Mouse (Mus musculus) liver, postnatal 0 days (tissue): ENCODE measurements around the gene Myo6.

Experiments
- CTCF ChIP-seq: sonication (generic); IDR thresholded peaks from 2 replicates; pipeline ENCODE4 v1.5.1; 2016; ENCODE audit warnings: antibody characterized with exemption, low read depth
- EP300 ChIP-seq: IDR thresholded peaks from 2 replicates; pipeline ENCODE4 v1.6.1; 2016; ENCODE audit warnings: antibody characterized with exemption, low read depth, mild to moderate bottlenecking

DNA sequence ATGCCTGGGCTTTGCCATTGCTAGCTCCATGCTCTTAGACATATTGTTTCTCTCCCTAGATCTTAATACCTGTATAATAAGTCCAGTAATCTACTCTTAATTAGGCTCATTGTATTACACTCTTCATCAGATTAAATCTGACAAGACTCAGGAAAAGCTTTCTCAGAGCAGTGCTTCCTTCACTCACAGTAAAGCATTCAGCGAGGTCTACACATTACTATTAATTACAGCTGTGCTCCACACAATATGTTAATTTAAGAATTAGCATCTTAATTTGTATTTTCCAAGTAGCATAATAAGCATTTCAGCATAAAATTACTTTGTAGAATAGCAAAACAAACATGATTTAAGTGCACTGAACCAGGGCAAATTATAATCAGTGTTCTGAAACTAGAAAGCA is 108.1 kb downstream of the Myo6 start:
- TF ChIP-seq EP300 (no peak), CTCF (no peak)
